Mouse (Mus musculus): ENCODE data around the gene Inka1. TPM values are rescaled to one million over a fixed set of nuclear protein-coding genes. Genes with fewer than 3 reads are reported as not detected.

Inka1 gene
- total RNA-seq, 1 experiment from 2014 or later: 12.5 TPM

GRCm38 (mm10) chr9:107957141-107957540 is 28.5 kb downstream of the Inka1 start:
- DNase-seq: no peak

GRCm38 (mm10) chr9:107955613-107956289 is 29.9 kb downstream of the Inka1 start:
- DNase-seq: no peak

GRCm38 (mm10) chr9:107950460-107951355 is 35.0 kb downstream of the Inka1 start:
- peak; percentile 97 for DNase-seq

- no peak for DNase-seq
These were observed 35.8 kb downstream of the Inka1 start, which contains the start of gene Traip for GRCm38 (mm10) chr9:107949922-107950235. TSS of gene Traip (plus strand) at chr9:107950136.

- DNase-seq: no peak
These were observed 36.3 kb downstream of the Inka1 start for GRCm38 (mm10) chr9:107949184-107949921.

- no peak for DNase-seq
These were observed 38.2 kb downstream of the Inka1 start for GRCm38 (mm10) chr9:107947241-107948194.

GRCm38 (mm10) chr9:107936831-107937230 is 48.8 kb downstream of the Inka1 start:
- no peak for DNase-seq

- DNase-seq: peak; percentile 39
These were observed 49.4 kb downstream of the Inka1 start for GRCm38 (mm10) chr9:107936215-107936822.

GRCm38 (mm10) chr9:107935790-107936214 is 49.9 kb downstream of the Inka1 start:
- DNase-seq: peak; percentile 52

GRCm38 (mm10) chr9:107935374-107935773 is 50.3 kb downstream of the Inka1 start, which contains the start of gene Camkv:
TSS of gene Camkv (plus strand) at chr9:107935674.
- no peak for DNase-seq

Other genes with a start within 250 kb of the Inka1 start
- gene Rbm5, start 214.9 kb downstream of the Inka1 start, total RNA-seq (2021): 108 and 137 TPM in 2 replicates
- gene Rbm6, start 112.6 kb downstream of the Inka1 start, total RNA-seq (2021): 49.8 and 61.4 TPM in 2 replicates
- gene Mon1a, start 97.7 kb downstream of the Inka1 start, total RNA-seq (2021): 12.3 and 14.0 TPM in 2 replicates
- gene Mst1r, start 79.0 kb downstream of the Inka1 start, total RNA-seq (2021): 5.0 and 8.7 TPM in 2 replicates
- not detected in 2 replicates for gene Actl11, start 57.4 kb downstream of the Inka1 start, total RNA-seq (2021)
- 1.3 and 2.3 TPM in 2 replicates for gene Camkv, start 50.2 kb downstream of the Inka1 start, total RNA-seq (2021)
- gene Traip, start 35.7 kb downstream of the Inka1 start, total RNA-seq (2021): 3.7 and 5.7 TPM in 2 replicates
- 15.2 and 20.9 TPM in 2 replicates for gene Uba7, start 10.4 kb downstream of the Inka1 start, total RNA-seq (2021)
- 0.52 and 0.90 TPM in 2 replicates for gene Gm20661, start 2.8 kb downstream of the Inka1 start, total RNA-seq (2021)
- 1.1 and 3.2 TPM in 2 replicates for gene Cdhr4, start 6.6 kb upstream of the Inka1 start, total RNA-seq (2021)
- gene Gm20662, start 10.5 kb upstream of the Inka1 start, total RNA-seq (2021): 0.19 TPM in 1 of 2 replicates, not detected in the other
- 92.7 and 106 TPM in 2 replicates for gene Ip6k1, start 16.6 kb upstream of the Inka1 start, total RNA-seq (2021)
- 20.2 and 20.9 TPM in 2 replicates for gene Gmppb, start 63.4 kb upstream of the Inka1 start, total RNA-seq (2021)
- 4.1 and 4.4 TPM in 2 replicates for gene Amigo3, start 67.3 kb upstream of the Inka1 start, total RNA-seq (2021)
- gene Mst1, start 94.6 kb upstream of the Inka1 start, total RNA-seq (2021): 1.4 and 20.2 TPM in 2 replicates
- gene Rnf123, start 97.5 kb upstream of the Inka1 start, total RNA-seq (2021): 54.2 and 66.6 TPM in 2 replicates
- 76.2 and 76.5 TPM in 2 replicates for gene Apeh, start 108.7 kb upstream of the Inka1 start, total RNA-seq (2021)
- gene Bsn, start 204.5 kb upstream of the Inka1 start, total RNA-seq (2021): 2.9 TPM in 2 replicates

Data from adrenal gland, postnatal 14 days (tissue).